Mouse (Mus musculus) megakaryocyte, embryonic 14.5 days (primary cell): ENCODE measurements around the gene Zmynd15.

ENCODE experiments used
- FLI1 ChIP-seq: IDR thresholded peaks from 2 replicates; pipeline ENCODE4 v1.6.1; 2012; ENCODE audit warnings: low read length, inconsistent platforms, mixed read lengths
- GATA1 ChIP-seq: IDR thresholded peaks from 3 replicates; pipeline ENCODE4 v1.6.1; 2012; ENCODE audit warnings: mixed read lengths, low read length, inconsistent platforms, borderline replicate concordance

GRCm38 (mm10) chr11:70474872-70475534 lies 15.8 kb downstream of the Zmynd15 start:
- no peak for TF ChIP-seq GATA1
- TF ChIP-seq FLI1, result no peak
